Mouse (Mus musculus) cerebellum, adult 9-10 months (tissue): ENCODE results near the gene Rps19.
"Not testable (repeated sequence)": the region's sequence is repeated elsewhere in the genome, so short reads cannot be mapped to it uniquely, and the experiment has no call there.

ENCODE experiments used
- DNase-seq: peaks from one replicate; pipeline ENCODE4 v3.0.0; 2022

The Rps19 gene

DNA sequence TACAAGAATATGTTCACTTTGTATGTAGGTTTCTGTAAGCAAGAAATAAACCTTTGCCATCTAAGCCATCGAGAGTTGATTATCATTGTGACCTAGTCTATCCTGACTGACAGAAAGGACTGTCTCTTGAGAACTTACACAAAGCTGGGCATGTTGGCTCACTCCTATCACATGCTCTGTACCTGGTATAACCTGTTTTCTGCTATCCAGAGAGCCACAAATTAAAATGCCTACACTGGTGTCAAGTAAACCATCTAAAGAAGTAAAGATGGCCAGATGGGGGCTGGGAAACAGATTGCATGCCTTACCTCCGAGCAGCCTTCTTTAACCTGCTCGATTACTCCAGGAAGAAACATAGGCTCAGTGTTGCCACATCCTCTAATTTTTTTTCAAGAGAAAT lies 6.6 kb upstream of the Rps19 start:
- no peak for DNase-seq

DNA sequence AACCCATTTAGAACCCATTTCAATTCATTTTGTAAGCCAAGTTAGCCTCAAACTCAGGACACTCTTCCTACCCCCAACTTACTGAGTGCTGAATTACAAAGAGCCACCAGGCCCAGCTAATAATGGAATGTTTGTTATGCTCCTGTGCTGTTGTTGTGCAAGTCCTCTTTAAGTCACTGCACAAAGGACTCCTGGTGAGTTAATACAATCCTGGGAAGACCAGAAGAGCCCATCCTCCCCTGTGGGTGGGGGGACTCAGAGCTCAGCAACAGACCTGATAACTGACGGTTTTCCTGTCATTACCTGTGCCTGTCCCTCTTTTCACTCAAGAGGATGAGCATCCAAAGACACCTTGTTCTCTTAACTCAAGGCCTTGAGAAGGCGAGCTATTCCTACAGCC lies 4.6 kb upstream of the Rps19 start:
- no peak for DNase-seq

DNA sequence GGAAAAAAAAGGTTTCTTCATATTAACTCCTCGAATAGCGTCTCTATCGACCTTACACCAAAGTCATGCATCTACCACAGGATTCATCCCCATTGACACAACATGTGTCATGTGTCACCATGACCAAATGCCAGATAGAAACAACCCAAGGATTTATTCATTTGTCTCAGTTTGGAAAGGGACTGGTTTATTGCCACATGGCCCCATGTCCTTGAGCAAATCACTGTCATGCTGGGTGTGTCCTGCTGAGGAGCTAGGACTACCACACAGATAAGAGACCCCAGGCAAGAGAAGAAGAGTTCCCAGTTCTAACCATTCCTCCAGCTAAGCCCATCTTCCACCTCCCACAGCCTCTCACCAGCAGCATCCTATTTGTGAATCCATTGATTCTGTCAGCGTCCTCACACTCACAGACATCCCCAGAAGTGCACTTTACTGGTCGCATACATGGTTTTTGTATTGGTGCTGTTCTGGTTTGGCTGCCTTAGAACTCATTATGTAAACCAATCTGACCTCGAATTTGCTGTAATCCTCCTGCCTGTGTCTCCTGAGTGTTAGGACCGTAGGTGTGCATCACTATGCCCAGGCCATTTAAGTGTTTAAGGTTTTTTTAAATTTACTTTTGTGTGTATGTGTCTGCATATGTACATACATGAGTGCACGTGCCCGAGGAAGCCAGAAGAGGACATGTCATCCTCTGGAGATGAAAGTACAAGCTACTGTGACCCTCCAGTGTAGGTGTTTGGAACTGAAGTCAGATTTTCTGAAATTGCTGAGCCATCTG lies 1.6 kb upstream of the Rps19 start:
- DNase-seq, result peak; percentile 67

DNA sequence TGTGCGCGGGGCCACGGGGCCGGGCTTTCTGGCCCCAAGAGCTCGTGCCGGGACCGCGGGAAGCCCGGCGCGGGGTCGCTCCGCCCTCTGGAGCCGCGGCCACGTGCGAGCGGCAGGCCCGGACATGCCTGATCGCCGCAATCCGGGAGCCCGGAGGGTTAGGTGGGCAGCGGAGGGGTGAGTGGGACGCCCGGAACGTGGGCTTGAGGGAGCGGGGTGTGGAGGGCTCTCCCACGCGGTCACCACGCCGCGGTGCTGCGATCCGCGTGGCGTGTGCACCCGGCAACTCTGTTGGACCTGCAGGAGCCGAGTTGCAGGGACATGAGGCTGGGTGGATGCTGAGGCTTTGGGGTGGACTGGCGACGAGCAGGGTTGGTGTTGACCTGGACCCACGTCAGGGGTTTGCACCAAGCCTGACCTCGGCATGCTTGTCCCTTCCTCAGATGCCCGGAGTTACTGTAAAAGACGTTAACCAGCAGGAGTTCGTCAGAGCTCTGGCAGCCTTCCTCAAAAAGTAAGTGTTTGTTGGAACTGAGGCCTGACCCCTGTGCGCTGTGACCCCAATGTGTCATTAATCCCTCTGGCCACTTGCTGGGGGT lies 621 bp downstream of the Rps19 start:
- DNase-seq, result peak; percentile 76

DNA sequence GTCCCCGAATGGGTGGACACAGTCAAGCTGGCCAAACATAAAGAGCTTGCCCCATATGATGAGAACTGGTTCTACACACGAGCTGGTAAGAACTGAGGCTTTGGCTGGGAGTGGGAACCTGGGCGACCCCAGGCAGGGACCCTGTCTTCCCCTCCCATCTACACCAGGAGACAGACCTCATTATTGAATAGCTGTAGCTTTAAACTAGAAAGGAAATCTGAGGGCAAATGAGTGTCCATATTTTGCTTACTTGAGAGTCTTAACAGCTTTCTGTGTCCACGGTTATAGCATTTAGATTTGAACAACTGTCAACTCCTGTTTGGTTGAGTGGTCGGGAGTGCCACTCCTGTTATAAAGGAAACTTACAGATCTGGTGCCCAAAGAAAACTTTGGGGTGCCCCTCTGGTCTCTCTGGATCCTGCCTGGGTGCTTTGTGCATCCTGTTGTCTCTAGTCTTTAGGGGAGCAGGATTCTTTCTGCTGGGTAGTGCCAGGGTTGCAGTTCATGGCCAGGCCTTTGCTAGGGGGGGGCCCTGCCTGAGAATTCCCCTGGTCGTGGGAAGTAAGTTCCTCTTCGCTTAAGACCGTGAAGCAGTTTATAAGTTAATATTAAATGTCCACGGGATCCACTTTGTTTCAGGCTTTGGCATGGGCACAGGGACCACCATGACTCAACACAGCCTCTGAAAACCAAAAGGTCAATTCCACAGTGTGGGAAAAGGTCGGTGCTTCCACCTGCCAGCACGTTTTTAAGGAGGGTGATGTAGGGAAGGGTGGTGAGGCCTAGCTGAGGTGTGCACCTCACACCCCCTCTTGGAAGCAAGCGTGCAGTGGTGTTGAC lies 1.5 kb downstream of the Rps19 start:
- peak; percentile 56 for DNase-seq

DNA sequence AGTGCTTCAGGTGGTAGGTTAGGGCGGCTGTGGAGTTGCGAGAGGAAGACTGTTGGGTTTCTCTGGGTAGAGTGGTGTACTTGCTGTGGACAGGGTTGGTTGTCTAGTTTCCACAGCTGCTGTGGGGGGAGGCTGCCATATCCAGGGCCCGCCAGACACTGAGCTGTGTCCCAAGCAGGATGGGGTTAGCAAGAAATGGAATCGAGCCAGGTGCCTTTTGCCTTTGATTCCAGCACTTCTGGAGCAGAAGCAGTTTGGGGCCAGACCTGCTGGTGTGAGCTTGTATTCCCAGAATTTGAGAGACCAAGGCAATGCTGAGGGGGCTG lies 2.1 kb downstream of the Rps19 start:
- DNase-seq, result peak; percentile 60

DNA sequence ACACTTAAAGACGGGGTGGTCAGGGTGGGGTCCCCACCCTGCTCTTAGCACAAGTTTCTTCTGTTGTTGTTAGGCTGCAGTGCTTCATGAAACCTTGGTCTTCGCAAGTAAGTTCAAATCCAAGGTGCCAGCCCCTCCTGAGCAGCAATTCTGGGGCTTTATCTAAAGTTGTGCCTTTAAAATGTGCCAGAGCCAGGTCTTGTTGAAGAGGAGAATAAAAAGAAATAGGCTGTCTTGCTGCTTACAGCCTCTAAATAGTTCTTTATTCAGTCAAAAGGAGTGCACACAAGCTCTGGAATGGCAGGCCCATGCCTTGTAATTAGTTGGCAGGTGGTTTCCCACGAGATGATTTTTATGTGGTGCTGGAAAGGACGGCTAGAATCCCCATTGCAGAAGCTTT lies 2.9 kb downstream of the Rps19 start:
- no peak for DNase-seq

DNA sequence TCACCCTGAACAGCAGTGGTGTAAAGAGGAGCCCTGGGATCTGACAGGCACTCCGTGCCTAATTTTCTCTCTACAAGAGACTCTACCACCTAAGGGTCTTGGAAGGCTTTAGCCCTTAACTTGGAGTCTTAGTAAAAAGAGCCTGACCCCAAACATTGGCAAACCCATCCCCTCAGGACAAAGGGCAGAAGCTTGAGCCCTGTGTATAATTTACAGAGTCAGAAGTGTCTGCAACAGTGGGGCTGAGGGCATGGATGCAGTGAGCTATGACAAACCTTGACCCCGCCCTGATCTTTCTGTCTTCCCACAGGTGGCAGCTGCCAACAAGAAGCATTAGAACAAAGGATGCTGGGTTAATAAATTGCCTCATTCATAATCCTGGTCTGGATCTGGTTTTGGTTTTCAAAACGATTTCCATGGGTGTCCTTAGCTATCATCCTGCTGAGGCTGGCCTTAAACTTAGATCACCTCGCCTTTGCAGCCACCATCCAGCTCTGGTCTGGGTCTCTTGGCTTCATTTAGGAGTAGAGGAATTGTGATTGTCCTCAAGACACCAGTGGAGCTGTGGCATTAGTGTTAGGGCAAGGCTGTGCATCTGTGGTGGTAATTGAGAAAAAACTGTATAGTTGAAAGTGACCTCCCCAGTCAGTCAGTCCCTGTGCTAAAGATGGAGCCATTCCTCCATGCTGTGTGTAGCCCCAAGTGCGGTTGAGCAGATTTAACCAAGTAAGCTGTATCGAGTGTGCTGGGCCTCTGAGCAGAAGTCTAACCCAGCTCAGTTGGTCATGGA lies 5.5 kb downstream of the Rps19 start:
- DNase-seq, result no peak

DNA sequence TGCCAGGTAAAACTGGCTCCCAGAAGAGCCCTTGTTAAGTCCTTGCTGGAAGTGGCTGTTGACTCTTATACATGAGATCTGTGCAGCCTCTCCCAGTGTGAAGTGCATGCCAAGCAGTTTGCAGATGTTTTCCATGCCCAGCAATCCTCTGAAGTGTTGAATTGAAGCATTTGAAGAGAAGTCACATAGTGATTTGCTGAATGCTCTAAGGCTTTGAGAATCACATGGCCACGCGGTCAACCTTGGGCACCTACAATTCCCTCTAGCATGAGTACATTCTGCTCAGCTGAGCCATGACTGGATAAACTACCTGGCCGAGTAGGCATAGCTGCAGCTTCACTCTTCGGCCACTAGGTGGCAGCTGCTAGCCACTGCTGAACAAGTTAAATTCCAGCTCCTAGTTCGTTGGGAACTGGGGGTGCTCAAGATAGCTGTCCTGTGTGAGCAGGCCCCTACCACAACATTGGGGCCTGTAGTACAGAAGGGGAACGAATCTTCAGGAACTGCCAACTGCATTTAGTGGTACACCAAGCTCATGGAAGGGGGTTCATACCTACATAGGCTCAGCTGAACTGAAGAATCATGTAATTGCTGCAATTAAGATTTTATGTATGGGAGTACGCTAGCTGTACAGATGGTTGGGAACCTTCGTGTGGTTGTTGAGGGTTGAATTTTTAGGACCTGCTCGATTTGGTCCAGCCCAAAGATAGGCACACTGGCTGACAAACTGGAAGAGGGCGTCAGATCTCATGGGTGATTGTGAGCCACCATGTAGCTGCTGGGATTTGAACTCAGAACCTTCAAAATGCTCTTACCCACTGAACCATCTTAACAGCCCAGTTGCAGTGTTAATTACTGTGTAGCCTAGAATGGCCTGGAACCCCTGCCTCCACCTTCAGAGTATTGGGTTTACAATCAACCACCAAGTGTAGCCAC lies 6.4 kb downstream of the Rps19 start:
- peak; percentile 79 for DNase-seq

DNA sequence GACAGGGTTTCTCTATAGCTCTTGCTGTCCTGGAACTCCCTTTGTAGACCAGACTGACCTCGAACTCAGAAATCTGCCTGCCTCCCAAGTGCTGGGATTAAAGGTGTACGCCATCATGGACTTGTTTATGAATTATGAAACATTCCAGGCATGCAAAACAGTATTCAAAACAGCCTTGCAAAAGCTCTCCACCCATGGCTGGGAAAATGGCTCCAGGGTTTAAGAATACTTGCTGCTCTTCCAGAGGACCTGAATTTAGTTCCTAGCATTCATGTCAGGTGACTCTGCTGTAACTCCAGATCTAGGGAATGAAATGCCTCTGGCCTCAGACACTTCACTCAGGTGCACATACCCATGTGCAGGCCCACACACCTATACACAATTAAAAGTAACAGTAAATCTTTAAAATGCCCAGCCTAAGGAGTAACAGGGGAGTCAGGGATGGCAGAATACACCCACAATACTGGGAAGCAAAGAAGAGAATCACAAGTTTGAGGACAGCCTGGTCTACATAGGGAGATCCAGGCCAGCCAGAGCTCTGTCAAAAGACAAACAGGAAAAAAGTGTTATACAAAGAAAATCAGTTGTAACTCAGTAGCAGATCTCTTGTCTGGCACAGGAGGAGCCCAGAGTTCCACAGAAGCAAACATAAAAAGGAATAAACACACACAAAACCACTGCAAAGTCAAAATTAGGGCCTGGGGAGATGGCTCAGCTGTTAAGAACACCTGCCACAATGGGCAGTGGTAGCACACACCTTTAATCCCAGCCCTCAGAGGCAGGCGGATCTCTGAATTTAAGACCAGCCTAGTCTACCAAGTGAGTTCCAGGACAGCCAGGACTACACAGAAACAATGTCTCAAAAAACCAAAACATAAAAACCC lies 7.3 kb downstream of the Rps19 start:
- DNase-seq, result no peak

DNA sequence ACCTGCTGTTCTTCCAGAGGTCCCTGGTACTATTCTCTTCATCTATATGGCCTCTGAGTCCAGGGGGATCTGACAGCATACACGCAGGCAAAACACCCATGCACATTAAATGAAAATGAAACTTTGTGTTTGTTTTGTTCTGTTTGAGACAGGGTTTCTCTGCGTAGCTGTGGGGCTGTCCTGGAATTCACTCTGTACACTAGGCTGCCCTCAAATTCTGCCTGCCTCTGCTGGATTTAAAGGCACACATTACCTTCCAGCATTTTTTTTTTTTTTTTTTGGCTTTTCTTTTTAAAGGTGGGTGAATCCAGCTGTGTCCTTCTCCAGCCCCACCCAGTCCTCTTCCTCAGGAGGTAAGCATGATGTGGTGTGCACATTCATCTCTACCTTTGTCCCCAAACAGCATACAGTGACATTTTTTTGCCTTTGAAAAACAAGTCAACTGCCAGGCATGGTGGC lies 8.0 kb downstream of the Rps19 start:
- no peak for DNase-seq

DNA sequence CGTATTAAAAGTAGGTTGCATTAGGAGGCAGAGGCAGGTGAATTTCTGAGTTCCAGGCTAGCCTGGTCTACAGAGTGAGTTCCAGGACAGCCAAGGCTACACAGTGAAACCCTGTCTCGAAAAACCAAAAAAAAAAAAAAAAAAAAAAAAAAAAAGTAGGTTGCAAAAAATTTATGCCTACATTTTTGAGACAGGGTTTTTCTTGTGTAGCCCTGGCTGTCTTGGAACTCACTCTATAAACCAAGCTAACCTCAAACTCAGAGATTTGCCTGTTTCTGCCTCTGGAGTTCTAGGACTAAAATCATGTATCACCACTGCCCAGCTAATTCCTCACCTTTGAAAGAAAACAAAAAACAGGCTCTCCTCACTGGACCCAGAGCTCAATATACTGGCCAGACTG lies 11.6 kb downstream of the Rps19 start:
- DNase-seq, result not testable (repeated sequence)

DNA sequence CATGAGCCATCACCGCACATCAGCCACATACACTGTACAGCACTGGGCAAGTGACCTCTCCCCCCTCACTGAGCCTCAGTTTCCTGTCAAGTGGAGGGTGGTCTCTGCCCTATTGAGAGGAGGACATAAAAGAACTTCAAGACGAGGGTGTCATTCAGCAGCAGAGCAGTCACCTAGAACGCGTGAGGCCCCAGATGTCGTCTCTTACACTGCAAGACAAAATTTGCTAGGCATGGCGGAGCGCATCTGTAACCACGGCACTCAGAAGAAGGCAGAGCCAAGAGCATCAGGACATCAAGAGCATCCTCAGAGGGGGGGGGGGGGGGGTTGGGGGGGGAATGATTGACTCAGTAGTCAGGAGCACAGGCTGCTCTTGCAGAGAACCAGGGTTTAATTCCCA lies 12.1 kb downstream of the Rps19 start:
- no peak for DNase-seq

DNA sequence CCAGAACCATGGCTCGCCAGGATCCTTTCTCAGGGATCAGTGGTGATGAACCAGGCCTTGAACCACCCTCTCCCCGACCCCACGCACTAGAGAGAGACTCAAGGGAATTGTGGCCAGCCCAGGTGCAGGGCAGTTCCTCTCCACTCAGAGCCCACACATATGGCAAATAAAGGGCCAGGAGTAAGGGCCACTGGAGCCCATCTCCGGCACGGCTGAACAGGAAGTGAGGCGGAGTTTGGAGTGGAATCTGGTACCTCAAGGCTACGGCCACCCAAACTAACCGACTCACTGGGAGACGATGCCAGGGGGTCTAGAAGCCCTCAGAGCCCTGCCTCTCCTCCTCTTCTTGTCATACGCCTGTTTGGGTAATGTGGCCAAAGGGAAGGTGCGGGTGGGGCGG lies 13.1 kb downstream of the Rps19 start, which contains the start of gene Cd79a:
Gene Cd79a (plus strand): TSS at position 158 of the 400 bp plus-strand sequence.
- DNase-seq, result no peak

DNA sequence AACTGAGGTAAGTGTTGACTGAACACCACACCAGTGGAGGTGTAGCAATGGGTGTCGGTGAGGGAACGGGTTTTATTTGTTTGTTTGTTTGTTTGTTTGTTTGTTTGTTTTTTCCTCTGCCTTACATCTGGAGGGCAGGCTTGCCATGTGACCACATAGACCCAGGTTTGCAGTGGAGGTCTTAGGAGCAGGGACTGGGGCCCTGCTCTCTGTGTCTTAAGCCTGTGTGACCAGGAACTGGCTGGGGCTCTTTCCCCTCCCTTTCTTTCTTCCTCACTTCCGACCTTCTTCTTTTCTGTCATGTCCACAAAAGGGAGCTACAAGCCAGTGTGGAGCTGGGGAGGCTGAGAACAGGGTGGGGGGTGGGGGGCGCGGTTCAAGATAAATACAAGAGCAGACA lies 13.8 kb downstream of the Rps19 start:
- DNase-seq, result no peak

DNA sequence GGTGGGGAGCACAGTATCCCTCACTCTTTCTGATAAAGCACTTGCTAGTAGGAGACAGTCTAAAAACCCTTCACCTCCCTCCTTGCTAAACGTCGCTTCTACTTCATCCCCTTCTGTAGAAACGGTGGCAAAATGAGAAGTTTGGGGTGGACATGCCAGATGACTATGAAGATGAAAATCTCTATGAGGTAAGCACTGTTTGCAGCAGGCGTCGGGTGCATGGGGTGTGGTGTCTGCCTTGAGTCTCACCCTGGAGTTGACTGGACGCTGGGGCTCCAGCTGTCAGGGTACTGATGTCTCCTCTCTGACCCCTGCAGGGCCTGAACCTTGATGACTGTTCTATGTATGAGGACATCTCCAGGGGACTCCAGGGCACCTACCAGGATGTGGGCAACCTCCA lies 16.9 kb downstream of the Rps19 start:
- DNase-seq, result no peak

DNA sequence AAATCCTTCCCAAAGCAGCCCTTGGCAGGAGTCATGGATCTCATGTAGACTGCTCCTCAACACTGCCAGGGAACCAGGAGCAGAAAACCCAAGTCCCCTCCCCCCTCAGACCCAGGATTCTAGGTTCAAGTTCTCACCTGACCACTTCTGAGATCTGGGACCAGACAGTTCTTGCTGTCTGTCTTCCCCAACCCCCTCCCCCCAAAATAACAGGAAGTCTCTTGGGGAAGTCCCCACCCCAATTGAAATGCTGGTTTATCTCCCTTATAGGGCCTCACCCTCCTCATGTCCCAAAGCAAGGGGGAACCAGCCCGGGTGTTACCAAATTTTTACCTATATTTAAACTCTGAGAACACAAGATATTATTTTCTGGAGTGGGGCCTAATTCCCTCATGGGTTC lies 17.7 kb downstream of the Rps19 start:
- DNase-seq, result peak; percentile 51

DNA sequence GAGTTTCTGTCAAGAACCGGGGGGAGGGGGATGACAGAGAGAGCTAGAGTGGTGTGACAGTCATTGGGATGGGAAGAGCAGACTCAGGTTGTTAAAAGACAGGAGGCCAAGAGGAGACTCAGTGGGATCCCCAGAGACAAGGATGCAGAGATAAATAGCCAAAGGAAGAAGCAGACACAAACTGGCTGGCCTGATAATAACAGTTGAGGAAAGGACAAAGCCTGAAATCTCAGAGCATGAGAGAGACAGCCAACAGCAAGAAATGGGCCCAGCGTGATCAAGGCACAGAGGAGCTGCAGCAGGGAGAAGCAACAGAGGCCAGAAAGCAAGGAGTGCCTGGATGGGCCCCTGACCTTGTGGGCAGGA lies 18.1 kb downstream of the Rps19 start:
- peak; percentile 61 for DNase-seq

DNA sequence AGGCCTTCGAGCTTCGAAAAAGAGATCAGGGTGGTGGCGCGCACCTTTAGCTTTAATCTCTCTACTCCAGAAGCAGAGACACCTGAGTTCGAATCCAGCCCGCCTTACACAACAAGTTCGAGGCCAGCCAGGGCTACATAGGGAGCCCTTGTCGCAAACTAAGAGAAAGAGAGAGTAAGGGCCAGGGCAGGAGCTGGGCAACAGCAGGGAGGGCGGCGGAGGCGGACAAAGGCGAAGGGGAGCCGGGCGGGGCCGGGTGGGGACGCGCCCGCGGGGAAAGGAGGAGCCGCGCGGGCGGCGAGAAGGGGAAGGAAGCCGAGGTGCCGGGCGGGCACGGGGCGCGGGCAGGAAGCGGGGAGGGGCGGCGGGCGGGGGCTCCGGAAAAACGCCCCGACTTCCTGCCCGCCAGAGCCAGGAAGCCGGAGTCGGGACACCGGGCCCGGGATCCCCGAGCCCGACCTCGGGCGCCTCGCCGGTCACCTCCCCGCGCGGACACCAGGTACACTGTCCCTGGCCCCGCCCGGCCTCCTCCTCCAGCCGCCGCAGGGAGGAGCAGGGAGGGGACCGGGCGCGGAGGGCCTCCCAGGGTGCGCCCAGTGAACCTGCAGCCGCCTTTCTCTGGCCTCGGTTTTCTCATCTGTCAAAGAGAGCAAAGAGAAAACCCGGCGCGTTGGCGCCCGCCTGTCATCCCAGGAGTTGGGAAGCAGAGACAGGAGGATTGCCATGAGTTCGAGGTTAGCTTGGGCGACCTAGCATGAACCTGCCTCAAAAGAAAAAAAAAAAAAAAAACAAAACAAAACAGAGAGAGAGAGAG lies 18.7 kb downstream of the Rps19 start, which contains the start of gene Arhgef1:
Gene Arhgef1 (plus strand): TSS at position 283 of the 814 bp plus-strand sequence.
- DNase-seq, result peak; percentile 63

DNA sequence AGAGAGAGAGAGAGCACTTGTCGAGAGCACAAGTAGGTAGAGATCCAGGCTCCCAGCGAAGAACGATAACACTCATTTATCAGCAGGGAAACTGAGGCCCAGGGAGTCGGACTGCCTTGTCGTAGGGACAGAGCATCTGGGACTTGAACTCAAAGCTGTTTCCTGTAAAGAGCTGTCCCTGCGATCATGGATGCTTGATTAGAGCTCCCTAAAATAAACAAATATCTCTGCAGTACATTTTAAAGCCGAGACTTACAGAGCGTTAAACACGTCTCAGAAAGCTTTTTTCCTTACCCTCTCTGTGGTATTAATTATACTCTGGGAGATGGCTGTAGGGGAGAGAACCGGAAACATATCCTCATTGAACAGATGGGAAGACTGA lies 19.3 kb downstream of the Rps19 start:
- no peak for DNase-seq
